Mouse (Mus musculus) lung, postnatal 14 days (tissue): ENCODE results near the gene Cmtm3.

ENCODE experiments used
- DNase-seq: peaks from one replicate; pipeline ENCODE4 v3.0.0; 2021

The Cmtm3 gene

DNA sequence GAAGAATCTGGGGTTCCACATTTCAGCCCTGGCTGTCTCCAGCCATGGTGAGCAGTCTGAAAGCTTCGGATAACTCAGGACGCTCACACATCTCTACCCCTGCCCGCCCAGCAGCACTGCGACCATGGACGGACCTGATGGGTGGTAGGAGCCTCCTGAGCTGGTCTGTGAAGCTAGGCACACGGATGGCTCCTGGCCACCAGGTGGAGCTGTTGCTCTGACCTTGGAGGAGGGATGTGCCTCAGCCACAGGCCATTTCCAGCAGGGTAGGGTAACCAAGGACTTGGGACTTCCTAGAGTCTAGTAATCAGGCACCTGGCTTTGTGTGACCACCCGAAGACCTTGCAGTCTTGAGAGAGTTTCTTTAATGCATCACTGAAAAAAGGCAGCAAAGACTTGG is 4.7 kb downstream of the Cmtm3 start:
- DNase-seq: peak; percentile 92

DNA sequence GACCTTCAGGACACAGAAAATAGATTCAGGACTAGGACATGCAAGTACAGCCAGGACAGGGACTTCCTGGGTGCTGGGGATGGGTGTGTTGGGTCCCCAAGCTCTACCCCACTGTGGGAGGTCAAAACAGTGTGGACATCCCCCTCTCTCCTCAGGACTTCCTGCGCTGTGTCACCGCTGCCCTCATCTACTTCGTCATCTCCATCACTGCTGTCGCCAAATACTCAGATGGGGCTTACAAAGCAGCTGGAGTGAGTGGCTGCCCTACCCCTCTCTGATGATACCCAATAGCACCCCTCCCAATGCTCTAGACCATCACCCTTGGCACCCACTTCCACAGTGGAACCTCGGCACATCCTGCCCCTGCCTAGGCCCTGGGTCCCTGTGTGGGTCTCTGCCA is 5.4 kb downstream of the Cmtm3 start:
- DNase-seq: no peak

DNA sequence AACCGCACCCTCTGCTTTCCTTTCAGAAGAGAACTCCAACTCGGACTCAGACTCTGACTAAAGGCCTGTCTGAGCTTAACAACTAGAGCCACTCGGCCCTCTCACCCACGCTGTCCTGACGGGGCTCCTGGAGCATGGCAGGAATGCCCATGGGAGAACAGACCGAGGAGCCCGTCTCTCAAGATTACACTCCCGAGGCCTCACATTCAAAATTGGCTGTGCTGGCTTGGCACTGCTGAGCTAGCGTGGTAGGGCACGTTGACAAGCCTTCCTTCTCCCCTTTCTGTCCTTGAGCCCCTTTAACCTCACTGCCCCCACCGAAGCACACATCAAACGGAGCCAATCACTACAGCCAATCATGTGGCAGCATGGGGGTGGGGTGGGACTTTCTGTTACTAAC is 7.5 kb downstream of the Cmtm3 start:
- DNase-seq: no peak

DNA sequence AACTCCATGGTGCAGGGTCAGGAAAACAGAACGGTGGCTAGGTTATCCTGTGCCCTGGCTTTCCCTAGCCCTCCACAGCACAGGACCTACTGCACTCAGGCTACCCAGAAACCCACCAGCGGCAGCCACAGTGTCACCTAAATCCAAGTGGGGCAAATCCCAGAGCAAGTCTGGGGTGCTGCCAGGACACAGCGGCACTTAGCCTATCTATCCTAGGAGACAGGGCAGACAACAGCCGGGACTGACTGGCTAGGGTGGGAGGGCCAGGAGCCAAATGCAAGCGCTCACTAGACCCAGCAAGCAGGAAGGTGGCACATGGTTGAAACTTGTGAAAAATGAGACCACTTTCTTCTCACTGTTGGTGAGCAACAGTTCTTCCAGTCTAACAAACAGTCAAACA is 9.8 kb downstream of the Cmtm3 start:
- DNase-seq: no peak

DNA sequence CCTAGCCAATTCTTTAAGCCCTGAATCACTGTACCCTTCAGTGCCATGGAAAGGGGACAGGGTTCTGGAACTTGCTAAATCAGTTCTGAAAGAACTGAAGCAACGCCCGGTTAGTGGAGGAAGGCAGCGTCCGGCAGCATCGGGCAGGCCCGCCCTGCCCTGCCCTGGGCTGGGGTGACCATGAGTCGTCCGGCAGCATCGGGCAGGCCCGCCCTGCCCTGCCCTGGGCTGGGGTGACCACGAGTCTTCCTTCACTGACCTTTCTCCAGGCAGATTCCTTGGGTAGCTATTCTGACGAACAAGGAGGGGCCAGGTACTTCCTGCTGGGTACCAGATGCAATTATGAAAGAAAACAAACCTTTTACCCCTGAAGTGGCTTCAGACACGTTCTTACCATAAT is 10.8 kb downstream of the Cmtm3 start:
- DNase-seq: no peak

DNA sequence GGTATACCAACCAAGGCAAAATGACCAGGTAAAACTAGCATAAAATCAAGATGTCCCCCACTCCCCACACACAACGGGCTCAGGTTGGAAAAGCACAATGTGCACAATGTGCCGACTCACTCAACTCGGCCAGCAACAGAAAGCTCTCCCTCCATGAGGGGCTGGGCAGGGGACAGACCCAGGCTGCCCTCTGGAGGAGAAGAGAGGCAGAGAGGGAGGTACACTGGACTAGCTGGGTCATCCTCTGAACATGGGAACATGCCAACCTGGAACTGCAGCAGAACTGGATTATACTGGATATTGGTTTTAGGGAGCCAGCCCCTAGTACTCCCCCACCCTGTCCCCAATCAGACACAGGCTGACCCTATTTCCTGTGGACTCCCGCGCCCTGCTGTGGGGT is 14.0 kb downstream of the Cmtm3 start:
- DNase-seq: no peak

DNA sequence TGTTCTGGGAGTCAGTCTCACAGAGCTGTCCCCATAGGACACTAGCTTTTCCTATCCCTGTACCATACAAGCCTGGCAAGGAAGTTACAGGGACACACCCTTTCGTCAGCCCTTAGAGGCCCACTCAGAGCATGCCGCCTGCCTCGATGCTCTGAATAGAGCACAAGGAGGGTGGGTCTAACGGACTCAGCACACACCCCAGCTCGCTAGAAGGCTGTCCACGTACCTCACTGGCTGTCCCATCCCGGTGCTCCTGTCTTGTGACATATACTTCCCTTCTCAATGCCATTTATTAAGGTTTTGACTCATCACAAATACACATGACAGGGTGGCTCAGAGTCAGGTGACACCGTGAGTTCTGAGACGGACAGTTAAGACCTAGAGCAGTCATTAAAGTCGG is 15.3 kb downstream of the Cmtm3 start:
- DNase-seq: no peak

DNA sequence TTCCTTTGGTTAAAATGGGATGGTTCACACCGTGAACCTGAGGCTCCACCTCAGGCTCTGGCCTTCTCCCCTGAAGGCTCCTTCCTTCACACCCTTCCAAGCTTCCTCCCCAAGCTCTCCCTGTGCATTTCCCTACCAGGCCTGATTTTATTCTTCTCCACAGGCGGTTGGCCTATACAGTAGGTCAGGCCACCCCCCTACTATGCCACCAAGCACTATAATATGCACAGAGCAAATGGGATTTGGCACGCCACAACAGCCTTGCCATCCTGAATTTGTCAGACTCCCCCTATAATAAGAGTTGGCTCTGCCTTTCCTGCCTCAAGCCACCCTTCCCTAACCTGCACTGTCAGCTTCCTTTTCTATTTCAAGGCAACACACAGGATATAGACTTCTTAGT is 19.4 kb downstream of the Cmtm3 start:
- no peak for DNase-seq

DNA sequence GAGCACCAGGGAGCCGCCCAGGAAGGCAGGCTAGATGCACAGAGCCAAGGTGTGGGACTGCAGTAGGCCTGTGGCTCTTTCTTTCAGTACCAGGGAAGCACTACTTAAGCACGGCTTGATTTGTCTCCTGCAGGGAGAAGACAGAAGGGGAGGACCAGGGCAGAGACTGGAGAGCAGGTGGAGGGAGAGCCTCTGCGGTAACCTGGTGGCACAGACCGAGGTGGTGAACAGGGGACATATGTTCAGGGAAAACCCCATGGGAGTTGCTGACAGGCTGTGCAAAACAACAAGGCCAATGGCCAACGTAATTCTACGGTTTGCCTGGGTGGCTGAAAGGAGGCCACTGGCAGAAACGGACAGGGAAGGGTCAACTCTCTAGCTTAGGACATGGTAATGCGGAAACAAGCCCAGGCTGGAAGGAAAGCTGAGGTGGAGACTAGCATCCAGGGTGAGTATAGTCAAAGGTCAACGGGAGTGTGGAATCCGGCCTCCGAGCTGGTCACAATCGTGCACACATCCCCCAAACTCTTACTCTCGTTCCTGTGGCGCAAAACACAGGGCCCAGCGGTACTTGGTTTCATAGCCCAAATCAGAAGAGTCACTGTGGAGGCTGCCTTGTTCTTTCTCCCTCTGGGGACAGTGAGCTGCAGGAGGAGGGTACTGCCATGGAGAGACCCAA is 20.7 kb downstream of the Cmtm3 start:
- DNase-seq: no peak

DNA sequence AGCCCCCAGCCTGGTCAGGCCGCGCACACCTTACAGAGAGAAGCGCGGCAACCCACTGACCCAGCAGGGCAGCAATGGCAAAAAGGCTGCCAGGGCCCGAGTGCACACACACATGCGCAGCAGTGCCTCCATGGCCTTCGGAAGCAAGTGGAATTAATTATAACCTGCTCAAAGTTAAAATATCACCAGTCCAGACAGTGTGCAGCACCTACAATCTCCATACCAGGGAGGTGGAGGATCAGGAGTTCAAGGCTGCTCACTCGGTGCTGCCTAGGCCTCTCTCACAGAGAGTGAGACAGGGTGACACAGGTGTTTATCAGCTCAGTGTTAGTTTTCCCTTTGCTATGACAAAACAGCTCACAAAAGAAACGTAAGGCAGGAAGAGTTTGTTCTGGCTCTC is 26.5 kb downstream of the Cmtm3 start:
- DNase-seq: no peak

DNA sequence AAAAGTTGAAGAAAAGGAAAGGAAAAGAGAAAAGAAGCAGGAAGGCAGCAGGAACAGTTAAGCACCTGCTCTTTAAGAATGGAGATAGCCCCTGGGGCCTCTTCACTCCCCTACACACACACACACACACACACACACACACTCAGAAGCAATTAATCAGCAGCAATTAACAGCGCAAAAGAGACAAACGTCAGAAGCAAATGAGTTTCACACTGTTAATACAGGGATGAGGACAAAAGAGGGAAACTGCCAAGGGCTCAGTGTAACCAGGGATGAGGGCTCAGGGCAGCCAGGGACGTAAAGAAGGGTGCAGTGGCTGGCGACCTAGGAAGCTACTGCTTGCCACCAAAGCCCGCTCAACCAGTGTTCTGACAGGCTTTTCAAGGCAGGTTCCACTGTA is 28.2 kb downstream of the Cmtm3 start:
- DNase-seq: no peak

DNA sequence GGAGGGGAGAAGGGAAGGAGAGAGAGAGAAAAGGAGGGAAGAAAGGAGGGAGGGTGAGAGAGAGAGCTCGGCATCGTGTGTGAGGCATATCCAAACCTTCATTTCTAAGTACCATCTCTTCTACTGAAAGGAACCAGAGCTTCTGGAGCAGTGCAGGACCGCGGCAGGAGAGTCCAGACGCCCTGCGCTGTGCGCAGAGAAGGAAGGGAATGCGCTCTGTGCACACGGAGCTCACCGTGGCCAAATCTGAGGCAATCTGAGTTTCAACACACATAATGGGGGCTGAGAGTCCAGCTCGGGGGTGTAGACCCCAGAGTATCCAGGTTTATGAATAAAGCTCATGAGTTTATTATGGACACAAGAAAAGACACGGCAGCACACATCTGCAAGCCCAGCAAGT is 30.4 kb downstream of the Cmtm3 start:
- DNase-seq: no peak

DNA sequence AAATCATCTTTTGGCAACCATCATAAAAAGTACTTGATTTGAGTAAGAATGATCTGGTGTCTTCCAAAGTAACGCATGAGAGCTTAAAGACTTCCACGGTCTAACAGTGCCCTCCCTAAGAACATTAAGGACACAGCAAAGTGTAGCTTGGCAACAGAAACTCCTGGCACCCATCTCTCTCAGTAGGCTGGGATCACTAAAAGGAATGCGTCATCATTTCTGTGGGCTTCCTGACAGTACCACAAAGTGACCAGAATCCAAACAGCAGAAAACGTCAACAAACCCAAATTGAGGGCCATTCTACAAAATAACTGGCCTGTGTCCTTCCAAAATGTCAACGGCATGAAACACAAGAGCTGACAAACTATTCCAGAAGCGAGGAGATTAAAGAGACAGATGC is 30.9 kb downstream of the Cmtm3 start:
- DNase-seq: peak; percentile 18

DNA sequence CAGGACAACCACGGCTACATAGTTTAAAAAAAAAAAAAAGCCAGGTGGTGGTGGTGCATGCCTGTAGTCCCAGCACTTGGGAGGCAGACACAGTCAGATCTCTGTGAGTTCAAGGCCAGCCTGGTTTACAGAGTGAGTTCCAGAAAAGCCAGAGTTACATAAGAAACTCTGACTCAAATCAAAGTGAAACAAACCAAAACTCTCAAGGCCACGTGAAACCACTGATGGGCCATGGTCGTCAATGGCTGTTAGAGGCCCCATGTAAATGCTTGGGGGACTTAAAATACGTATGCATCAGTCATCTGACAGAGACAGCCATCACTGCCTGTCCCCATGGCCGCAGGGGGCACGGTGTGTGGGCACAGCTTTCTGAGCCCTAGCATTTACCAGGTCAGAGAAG is 31.9 kb downstream of the Cmtm3 start:
- DNase-seq: no peak

DNA sequence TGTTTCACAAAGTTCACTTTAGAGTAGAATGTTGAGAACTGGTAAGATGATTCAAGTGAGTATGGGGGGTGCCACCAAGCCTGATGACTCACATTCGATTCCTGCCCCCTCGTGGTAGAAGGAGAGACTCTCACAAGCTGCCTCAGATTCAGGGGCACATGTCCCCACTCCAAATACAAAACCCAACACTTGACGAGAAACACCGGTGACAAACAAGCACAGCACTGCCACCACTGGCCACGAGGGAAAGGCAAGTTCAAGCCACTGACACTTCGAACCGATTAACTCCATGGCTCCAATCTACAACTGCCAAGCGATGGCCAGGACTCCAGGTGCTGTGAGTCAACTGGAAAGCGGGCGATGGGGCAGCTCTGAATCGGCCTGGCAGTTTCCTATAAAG is 34.6 kb downstream of the Cmtm3 start:
- DNase-seq: peak; percentile 19

DNA sequence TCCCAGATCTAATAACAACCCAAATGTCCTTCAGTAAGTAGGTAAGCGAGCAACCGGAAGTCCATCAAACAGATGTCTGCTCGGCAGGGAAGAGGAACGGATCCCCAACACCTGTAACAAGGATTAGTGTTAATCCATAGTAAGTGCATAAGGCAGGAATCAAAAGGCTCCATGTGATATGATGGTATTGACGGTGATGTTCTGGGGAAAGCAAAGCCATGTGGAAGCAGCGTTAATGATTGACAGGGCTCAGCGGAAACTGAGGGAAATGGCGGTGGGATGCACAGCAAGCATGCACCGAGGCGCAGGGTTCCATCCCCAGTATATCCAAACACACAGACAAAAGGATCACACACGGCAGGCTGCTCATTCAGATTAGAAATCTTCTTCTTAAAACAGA is 35.1 kb downstream of the Cmtm3 start:
- no peak for DNase-seq

DNA sequence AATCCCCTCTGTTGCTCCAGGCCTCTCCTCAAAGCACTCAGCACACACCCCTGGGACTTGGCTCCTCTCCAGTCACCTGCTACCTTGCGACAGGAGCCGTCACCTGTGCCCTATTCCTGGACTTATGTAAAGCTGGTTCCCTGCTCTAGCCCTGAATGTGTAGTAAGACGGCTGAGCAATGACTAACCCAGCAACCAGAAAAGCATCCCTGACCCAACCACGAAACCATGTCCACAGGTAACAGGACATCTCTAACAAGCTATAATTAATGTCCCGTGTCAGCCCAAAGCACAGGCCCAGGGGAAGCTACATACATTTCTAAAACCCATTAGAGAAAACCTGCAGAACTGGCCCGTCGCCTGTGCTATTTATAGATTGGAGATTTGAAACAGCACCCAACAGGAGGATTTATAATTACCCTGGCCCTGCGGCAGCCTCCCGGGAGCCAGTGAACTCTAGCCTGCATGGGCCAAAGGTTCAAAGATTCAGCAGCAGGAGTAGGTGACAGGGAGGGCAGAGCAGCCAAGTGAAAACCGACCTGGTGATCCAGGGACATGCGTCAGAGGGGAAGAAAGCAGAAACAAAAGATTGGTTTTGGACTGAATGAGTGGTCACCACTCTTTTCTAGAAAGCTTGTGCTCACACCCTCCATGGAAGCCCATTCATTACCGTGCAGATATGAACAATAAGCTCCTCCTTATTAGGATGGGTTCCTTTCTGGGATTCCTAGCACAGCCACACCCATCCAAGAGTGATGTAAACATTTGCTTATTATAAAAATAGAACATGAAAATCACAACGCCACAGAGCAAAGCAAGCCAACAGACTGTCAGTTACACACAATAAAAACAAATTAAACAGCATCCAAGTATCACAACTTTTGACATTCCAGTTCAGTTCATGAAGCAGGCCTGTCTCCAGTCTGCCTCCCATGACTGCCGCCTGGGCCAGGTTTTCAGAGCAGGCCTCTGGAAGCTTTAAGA is 35.9 kb downstream of the Cmtm3 start:
- peak; percentile 43 for DNase-seq

DNA sequence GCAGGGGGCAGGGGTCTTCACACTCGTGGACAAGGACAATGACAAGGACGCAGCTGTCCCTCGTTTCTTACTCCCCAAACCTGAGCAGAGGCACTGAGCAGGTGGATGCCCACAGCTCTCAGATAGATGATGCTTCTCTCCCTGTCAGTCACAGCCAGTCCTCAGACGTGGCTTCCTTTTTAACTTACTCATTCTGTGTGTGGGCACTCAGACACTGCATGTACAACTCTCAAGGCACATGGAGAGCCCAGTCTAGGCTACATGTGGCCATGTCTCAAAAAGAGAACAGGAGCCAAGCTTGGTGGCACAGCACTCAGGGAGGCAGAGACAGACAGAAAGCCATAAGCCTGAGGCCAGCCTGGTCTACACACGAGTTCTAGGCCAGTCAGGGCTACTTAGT is 36.7 kb downstream of the Cmtm3 start:
- no peak for DNase-seq

DNA sequence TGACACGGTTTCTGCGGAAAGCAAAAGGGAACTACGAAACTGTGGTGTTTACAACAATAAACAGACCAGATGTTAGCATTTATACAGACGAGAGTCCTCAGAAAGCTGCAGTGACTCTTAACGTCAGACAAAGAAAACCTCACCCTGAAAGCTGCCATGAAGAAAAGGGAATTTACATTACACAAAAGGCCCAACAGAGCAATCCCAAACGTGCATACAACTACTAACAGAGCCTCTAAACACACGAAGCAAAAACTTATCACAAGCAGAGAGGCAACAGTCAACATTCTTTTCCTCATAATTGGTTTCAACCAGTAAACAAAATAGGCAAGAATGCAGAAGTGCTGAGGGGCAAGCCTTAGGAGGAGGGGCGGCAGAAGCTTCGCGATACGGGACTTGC is 37.5 kb downstream of the Cmtm3 start:
- no peak for DNase-seq

DNA sequence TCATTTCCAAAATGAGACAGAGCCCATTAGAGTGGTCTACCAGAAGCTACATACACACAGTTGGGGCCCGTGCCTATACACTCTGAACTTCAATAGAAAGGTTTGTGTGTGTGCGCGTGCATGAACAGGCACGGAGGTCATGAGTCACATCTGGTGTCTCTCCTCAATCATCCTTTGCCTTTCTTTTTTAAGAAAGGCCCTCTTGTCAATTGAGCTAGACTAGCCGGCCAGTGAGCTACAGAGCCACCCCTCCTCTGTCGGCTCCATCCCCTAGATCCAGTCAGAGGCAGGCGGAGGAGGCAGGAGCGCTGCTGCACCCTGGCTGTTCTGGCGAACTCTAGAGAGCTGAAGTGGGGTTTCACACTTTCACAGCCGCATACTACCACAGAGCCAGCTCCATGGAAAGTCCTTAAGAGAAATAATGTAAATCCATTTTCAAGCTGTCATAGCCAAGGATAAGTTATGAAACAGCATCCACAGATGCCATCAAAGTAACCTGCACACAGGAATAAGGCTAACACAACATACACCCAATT is 40.2 kb downstream of the Cmtm3 start:
- no peak for DNase-seq

DNA sequence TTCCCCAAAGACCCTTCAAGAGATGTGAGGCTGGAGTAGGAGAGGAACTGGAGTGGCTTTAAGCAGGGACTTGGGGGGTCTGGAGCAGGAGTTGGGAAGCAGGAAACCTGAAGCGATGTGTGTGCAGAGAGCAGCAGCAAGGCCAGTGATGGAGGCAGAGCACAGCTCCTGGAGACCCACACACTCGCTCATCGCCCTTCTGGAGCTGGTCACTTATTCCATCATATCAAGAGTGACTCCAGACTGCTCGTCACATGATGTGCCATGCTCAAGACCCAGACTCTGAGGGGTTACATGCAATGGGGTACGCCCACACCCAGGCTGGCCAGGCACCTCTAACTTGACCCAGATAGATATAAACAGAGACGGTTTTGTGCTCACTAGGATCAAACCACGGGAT is 41.1 kb downstream of the Cmtm3 start:
- no peak for DNase-seq

DNA sequence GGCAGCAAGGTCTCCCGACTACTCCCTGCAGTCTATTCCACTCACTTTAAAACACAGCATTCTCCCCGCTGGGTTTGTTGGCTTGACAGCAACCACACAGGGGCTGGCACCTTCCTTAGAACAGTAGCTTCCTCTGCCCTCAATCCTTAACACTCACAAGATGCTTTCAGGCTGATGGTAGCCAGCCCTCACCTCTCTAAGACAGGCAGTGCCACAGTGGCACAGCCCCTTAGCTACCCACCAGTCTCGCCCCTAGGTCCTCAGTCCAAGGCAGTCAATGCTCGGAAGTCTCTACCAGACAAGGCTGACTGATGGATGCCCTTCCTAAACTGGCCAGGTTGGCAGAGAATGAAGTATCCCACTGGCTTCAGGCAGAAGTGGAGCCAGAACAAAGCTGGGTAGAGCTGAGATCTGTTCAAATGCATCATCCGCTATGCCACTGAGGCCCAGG is 41.8 kb downstream of the Cmtm3 start:
- no peak for DNase-seq

DNA sequence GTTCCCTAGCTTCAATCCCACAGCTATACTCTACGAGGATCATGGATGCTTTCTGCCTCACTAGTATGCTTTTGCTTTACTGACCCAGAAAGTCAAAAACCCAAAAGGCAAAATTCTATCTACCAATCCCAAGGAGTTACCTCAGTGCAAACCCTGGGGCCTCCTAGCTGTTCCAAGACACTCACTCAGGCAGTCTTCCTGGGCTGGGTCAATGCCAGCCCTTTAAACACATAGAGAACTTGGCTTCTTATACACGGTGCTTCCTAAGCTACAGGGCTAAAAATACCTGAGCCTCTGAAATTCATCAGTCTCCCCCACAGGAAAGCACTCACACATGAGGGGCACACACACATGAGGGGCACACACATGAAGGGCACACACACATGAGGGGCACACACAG is 44.1 kb downstream of the Cmtm3 start:
- DNase-seq: no peak

DNA sequence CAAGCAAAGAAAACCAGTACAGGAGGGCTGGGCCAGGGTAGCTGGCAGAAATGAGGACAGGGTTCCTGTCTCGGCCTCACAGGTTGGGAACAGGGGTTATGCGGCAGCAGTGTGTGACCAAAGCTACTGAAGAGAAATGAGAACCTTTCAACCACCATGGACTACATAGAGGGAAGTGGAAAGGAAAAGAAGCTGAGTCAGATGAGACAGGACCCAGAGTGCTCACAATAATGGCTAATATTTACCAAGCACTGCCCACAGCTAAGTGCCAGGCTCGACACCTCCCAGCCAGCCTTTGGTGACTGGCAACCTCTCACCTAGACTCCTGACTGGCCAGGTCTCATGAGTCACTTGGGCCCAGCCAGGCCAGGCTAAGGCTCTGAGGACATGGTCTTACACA is 44.8 kb downstream of the Cmtm3 start:
- no peak for DNase-seq
